Mouse (Mus musculus) olfactory bulb, adult 2 months (tissue): Measurements from ENCODE around the gene Evl.

Source experiments
- CTCF ChIP-seq: fragments of 200-500 bp; IDR thresholded peaks from 2 replicates; pipeline ENCODE4 v1.5.1; 2012; ENCODE audit warnings: low read depth, mild to moderate bottlenecking, low read length, moderate library complexity; ENCODE audit not compliant: insufficient read depth
- POLR2A ChIP-seq: fragments of 200-500 bp; IDR thresholded peaks from 2 replicates; pipeline ENCODE4 v1.6.1; 2012; ENCODE audit warnings: mild to moderate bottlenecking, low read depth, low read length, moderate library complexity; ENCODE audit not compliant: insufficient read depth

DNA sequence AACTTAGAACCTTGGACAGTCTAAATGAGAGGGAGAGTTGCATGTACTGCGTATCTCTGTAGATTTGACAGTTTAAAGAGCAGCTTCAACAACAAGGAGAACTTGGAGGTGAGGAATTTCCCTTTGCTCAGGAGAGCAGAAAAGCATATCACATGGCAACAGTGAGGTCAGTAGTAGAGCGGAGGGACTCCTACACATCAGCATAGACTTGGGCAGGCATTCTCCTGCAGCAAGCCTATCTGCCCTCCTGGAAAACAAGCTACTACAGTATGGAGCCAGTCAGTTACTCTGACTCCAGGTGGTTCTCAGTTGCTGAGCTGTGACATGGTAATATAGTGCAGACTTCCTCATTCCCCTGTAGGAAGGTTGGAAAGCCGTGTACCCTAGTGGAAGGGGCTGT lies 87.5 kb downstream of the Evl start:
- TF ChIP-seq CTCF (no peak), POLR2A (no peak)
